Mouse (Mus musculus) intestine, embryonic 14.5 days (tissue): ENCODE measurements around the gene Gpr35. TPM values are rescaled to one million over a fixed set of nuclear protein-coding genes. Genes with fewer than 3 reads are reported as not detected.
A peak's percentile ranks its signal among the peaks of the same experiment; 100 is the strongest.
"Not testable (repeated sequence)": the region's sequence is repeated elsewhere in the genome, so short reads cannot be mapped to it uniquely, and the experiment has no call there.

ENCODE experiments used
- ATAC-seq: fragments of 200-750 bp; cut with Nextera tagmentation; replicated peaks from 2 replicates; pipeline ENCODE4 v1.8.0; 2017; ENCODE audit warnings: low read depth, moderate number of reproducible peaks, moderate TSS enrichment, moderate library complexity; ENCODE audit not compliant: low FRiP score, low TSS enrichment
- DNase-seq: peaks from one replicate; pipeline ENCODE4 v3.0.0-alpha.2; 2018; ENCODE audit warnings: low spot score
- H3K27ac ChIP-seq: fragments of 300-500 bp; sonication (generic); 2 replicates; pipeline ENCODE4 v1.5.1; 2014; ENCODE audit warnings: low read depth, mild to moderate bottlenecking, control low read depth
- H3K27me3 ChIP-seq: fragments of 300-500 bp; sonication (generic); replicated peaks from 2 replicates; pipeline ENCODE4 v1.6.1; 2014; ENCODE audit warnings: low read length, control low read depth; ENCODE audit not compliant: control insufficient read depth, insufficient read depth
- H3K36me3 ChIP-seq: fragments of 300-500 bp; sonication (generic); 2 replicates; pipeline ENCODE4 v1.6.1; 2014; ENCODE audit warnings: low read length, control low read depth; ENCODE audit not compliant: control insufficient read depth, insufficient read depth
- H3K4me1 ChIP-seq: fragments of 300-500 bp; sonication (generic); replicated peaks from 2 replicates; pipeline ENCODE4 v1.6.1; 2014; ENCODE audit warnings: low read length, control low read depth, mixed read lengths; ENCODE audit not compliant: control insufficient read depth, insufficient read depth
- H3K4me2 ChIP-seq: fragments of 300-500 bp; sonication (generic); 2 replicates; pipeline ENCODE4 v1.6.1; 2014; ENCODE audit warnings: low read length
- H3K4me3 ChIP-seq: fragments of 300-500 bp; sonication (generic); 2 replicates; pipeline ENCODE4 v1.5.1; 2014; ENCODE audit warnings: low read depth, low read length, control low read depth, mixed read lengths
- H3K9ac ChIP-seq: fragments of 300-500 bp; sonication (generic); 2 replicates; pipeline ENCODE4 v1.6.1; 2014; ENCODE audit warnings: mild to moderate bottlenecking, low read length
- H3K9me3 ChIP-seq: fragments of 300-500 bp; sonication (generic); 2 replicates; pipeline ENCODE4 v1.6.1; 2016; ENCODE audit warnings: low read length, control low read depth; ENCODE audit not compliant: control insufficient read depth
- WGBS: fragments of 180-500 bp; shearing (Covaris S2); extraction: QIAGEN DNeasy Blood & Tissue Kit; methylation state at CpG from one replicate; pipeline ENCODE4 v1.1.7; 2014; 5-methylcytosine and 5-hydroxymethylcytosine counted together
- polyA plus RNA-seq: library from polyadenylated mRNA; unstranded; fragments of >200 nt; fragmentation: Nextera tagmentation; extraction: Ambion mirVana; gene quantifications from 2 replicates; pipeline ENCODE4 v1.2.1, GENCODE M21; 2014

The Gpr35 gene
- polyA plus RNA-seq, 1 experiment from 2014 or later = 5.7 TPM

- no peaks in the 10 kb centered on the region for H3K9me3 ChIP-seq
- DNase-seq (no peak), ATAC-seq (no peak)
- H3K27ac ChIP-seq = no peak overlapping the region
- no peak overlapping the region for H3K4me2 ChIP-seq
- no peaks in the 10 kb centered on the region for H3K36me3 ChIP-seq
- H3K4me3 ChIP-seq = no peak overlapping the region
- H3K4me1 ChIP-seq = no peaks in the 10 kb centered on the region
- 76% methylated on average over 1 of the region's 1 CpGs for WGBS
- H3K27me3 ChIP-seq = no peaks in the 10 kb centered on the region
- H3K9ac ChIP-seq = no peak overlapping the region
Measured at GRCm38 (mm10) chr1:92958999-92959398, 8.3 kb downstream of the Gpr35 start.

- ATAC-seq, H3K4me2 ChIP-seq, H3K9ac ChIP-seq, H3K27ac ChIP-seq, H3K27me3 ChIP-seq, H3K36me3 ChIP-seq, H3K4me1 ChIP-seq, H3K4me3 ChIP-seq, DNase-seq, H3K9me3 ChIP-seq: not testable (repeated sequence)
- 86% methylated on average over 6 of the region's 6 CpGs for WGBS
Measured at GRCm38 (mm10) chr1:92970791-92971190, 20.1 kb downstream of the Gpr35 start.

GRCm38 (mm10) chr1:92971879-92972795 lies 21.5 kb downstream of the Gpr35 start:
- ATAC-seq (0 out of 2 replicates have a peak, but pooled peaks have one; percentile 15), DNase-seq (no peak)
- WGBS = 83% methylated on average over 7 of the region's 7 CpGs
- H3K4me3 ChIP-seq = no peak overlapping the region
- H3K4me1 ChIP-seq = no peaks in the 10 kb centered on the region; the same call in 1 of the 2 replicates
- H3K9me3 ChIP-seq = no peaks in the 10 kb centered on the region
- no peak overlapping the region for H3K27ac ChIP-seq
- H3K27me3 ChIP-seq = no peaks in the 10 kb centered on the region
- no peak overlapping the region for H3K4me2 ChIP-seq
- H3K9ac ChIP-seq = no peak overlapping the region
- no peaks in the 10 kb centered on the region for H3K36me3 ChIP-seq

- Histone ChIP-seq H3K9me3 (no peaks in the 10 kb centered on the region), H3K4me3 (no peak overlapping the region), H3K9ac (no peak overlapping the region), H3K4me2 (no peak overlapping the region), H3K27ac (no peak overlapping the region), H3K36me3 (no peaks in the 10 kb centered on the region), H3K27me3 (no peaks in the 10 kb centered on the region), H3K4me1 (no peaks in the 10 kb centered on the region; the same call in 1 of the 2 replicates)
- ATAC-seq = no peak
- WGBS = 38% methylated on average over 1 of the region's 1 CpGs
- DNase-seq = no peak
Measured at GRCm38 (mm10) chr1:92972854-92973253, 22.2 kb downstream of the Gpr35 start.

GRCm38 (mm10) chr1:92976141-92976566 lies 25.5 kb downstream of the Gpr35 start:
- DNase-seq = no peak
- no peak overlapping the region for H3K4me3 ChIP-seq
- 48% methylated on average over 6 of the region's 6 CpGs for whole genome bisulfite sequencing
- no peaks in the 10 kb centered on the region for H3K36me3 ChIP-seq
- no peak overlapping the region for H3K9ac ChIP-seq
- no peak for ATAC-seq
- no peaks in the 10 kb centered on the region; the same call in 1 of the 2 replicates for H3K4me1 ChIP-seq
- H3K27ac ChIP-seq = no peak overlapping the region
- H3K9me3 ChIP-seq = no peaks in the 10 kb centered on the region
- H3K27me3 ChIP-seq = no peaks in the 10 kb centered on the region; the same call in 1 of the 2 replicates
- no peak overlapping the region for H3K4me2 ChIP-seq

GRCm38 (mm10) chr1:92978645-92979044 lies 28.0 kb downstream of the Gpr35 start:
- no peaks in the 10 kb centered on the region; the same call in 1 of the 2 replicates for H3K27me3 ChIP-seq
- WGBS = 33% methylated on average over 7 of the region's 7 CpGs
- no peak overlapping the region for H3K9ac ChIP-seq
- ATAC-seq (no peak), DNase-seq (no peak)
- no peaks in the 10 kb centered on the region; the same call in 1 of the 2 replicates for H3K4me1 ChIP-seq
- no peak overlapping the region for H3K27ac ChIP-seq
- H3K4me2 ChIP-seq = no peak overlapping the region
- no peaks in the 10 kb centered on the region for H3K9me3 ChIP-seq
- no peak overlapping the region for H3K4me3 ChIP-seq
- H3K36me3 ChIP-seq = no peaks in the 10 kb centered on the region

- no peak overlapping the region for H3K4me2 ChIP-seq
- WGBS = 17% methylated on average over 11 of the region's 11 CpGs
- no peak overlapping the region for H3K27ac ChIP-seq
- no peak for DNase-seq
- 0 out of 2 replicates have a peak, but pooled peaks have one; percentile 30 for ATAC-seq
- H3K27me3 ChIP-seq = no peaks in the 10 kb centered on the region; the same call in 1 of the 2 replicates
- no peak overlapping the region for H3K4me3 ChIP-seq
- no peak overlapping the region for H3K9ac ChIP-seq
- no peaks in the 10 kb centered on the region; the same call in 1 of the 2 replicates for H3K4me1 ChIP-seq
- no peaks in the 10 kb centered on the region for H3K36me3 ChIP-seq
- H3K9me3 ChIP-seq = no peaks in the 10 kb centered on the region
Measured at GRCm38 (mm10) chr1:92979073-92979602, 28.5 kb downstream of the Gpr35 start.

GRCm38 (mm10) chr1:92981056-92981845 lies 30.6 kb downstream of the Gpr35 start:
- H3K27ac ChIP-seq = no peak overlapping the region
- no peak for DNase-seq
- no peak overlapping the region for H3K4me3 ChIP-seq
- WGBS = 83% methylated on average over 7 of the region's 7 CpGs
- H3K27me3 ChIP-seq = no peaks in the 10 kb centered on the region; the same call in 1 of the 2 replicates
- no peaks in the 10 kb centered on the region for H3K36me3 ChIP-seq
- no peak overlapping the region for H3K4me2 ChIP-seq
- ATAC-seq = no peak
- no peaks in the 10 kb centered on the region for H3K9me3 ChIP-seq
- H3K9ac ChIP-seq = no peak overlapping the region
- H3K4me1 ChIP-seq = no peaks in the 10 kb centered on the region; the same call in 1 of the 2 replicates
